Mouse (Mus musculus): Measurements from ENCODE around the gene Skp2. TPM values are rescaled to one million over a fixed set of nuclear protein-coding genes. Genes with fewer than 3 reads are reported as not detected.
"Not testable (repeated sequence)": the region's sequence is repeated elsewhere in the genome, so short reads cannot be mapped to it uniquely, and the experiment has no call there.

The Skp2 gene
- polyA plus RNA-seq (2015; fragmentation: Nextera tagmentation; extraction: Ambion mirVana): 81.1 and 81.9 TPM in 2 replicates

GRCm38 (mm10) chr15:9155325-9155724 is at the start of gene Skp2:
Gene Skp2, minus strand, starts transcription at chr15:9155425.
- H3K4me2 ChIP-seq: no peak within 1 kb of the TSS
- no peak for ATAC-seq (replicated peaks; ENCODE audit: low FRiP score)
- H3K27ac ChIP-seq: no peak within 1 kb of the TSS
- H3K9ac ChIP-seq: no peak within 1 kb of the TSS
- H3K36me3 ChIP-seq: peaks cover 59% of the 10 kb centered on the region
- no peak within 1 kb of the TSS for H3K4me3 ChIP-seq (replicated peaks)
- H3K4me1 ChIP-seq: no peaks in the 10 kb centered on the region
- H3K27me3 ChIP-seq: no peaks in the 10 kb centered on the region
- no peaks in the 10 kb centered on the region for H3K9me3 ChIP-seq (replicated peaks)

DNA sequence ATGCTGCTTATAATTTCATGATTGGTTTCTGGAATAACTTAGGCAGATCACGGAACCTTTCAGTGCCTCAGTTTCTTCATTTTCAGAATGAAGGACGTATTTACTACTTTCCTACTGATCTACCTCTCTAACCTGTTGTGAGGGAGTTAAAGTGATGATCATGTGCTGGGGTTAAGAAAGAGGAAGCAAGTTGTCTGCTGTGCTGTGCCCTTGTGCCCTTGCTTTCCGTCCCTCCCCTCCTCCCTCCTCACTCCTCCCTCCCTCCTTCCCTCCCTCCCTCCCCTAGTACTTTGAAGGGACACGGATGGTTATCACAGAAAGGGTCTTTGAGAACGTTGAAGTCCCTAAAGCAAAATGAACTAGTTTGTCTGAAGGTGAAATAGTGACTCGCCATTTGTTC is 43.2 kb upstream of the Skp2 start:
- Histone ChIP-seq H3K27ac (no peak overlapping the region), H3K9me3 (replicated peaks) (no peaks in the 10 kb centered on the region), H3K9ac (no peak overlapping the region), H3K4me2 (no peak overlapping the region), H3K4me3 (replicated peaks) (no peak overlapping the region), H3K36me3 (peaks cover 17% of the 10 kb centered on the region), H3K27me3 (no peaks in the 10 kb centered on the region), H3K4me1 (no peaks in the 10 kb centered on the region)
- no peak for ATAC-seq (replicated peaks; ENCODE audit: low FRiP score)
- WGBS: 49% methylated on average over 6 of the region's 6 CpGs

DNA sequence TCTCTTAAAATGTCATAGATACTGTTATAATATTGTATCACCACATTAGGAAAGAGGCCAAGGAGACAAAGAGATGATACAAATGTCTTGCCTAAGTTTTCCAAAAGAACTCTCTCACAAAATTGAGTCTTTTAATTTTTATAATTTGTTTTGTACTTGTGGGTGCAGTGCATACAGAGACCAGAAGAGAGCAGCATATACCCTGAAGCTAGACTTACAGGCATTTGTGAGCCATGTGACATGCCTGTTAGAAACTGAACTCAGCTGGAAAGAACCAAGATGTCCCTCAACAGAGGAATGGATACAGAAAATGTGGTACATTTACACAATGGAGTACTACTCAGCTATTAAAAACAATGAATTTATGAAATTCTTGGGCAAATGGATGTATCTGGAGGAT is 37.5 kb upstream of the Skp2 start:
- not testable (repeated sequence) for H3K4me2 ChIP-seq; H3K4me1 ChIP-seq; H3K9ac ChIP-seq; H3K27me3 ChIP-seq; H3K4me3 ChIP-seq (replicated peaks); H3K27ac ChIP-seq; ATAC-seq (replicated peaks; ENCODE audit: low FRiP score); H3K9me3 ChIP-seq (replicated peaks)
- H3K36me3 ChIP-seq: peaks cover 46% of the 10 kb centered on the region

DNA sequence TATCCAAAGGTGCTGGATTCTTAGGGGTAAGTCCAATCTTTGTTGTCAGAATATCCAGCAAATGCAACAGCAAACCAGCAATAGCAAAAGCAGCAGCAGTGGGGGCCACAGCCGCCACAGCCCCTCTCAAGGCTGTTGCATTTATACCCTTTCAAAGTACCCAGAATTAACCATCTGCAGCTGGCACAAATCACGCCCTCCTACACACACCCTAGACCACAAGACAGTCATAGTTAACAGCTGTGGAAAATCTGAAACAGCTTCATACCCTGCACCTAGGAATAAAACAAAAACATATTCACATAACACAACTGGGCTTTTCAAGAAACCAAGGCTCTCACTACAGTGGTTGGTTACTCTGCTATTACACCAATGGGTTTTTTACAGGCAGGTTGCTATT is 34.6 kb upstream of the Skp2 start:
- H3K9ac ChIP-seq: no peak overlapping the region
- 85% methylated on average over 2 of the region's 2 CpGs for WGBS
- H3K4me2 ChIP-seq: no peak overlapping the region
- no peak overlapping the region for H3K27ac ChIP-seq
- H3K9me3 ChIP-seq (replicated peaks): no peaks in the 10 kb centered on the region
- H3K4me3 ChIP-seq (replicated peaks): no peak overlapping the region
- H3K27me3 ChIP-seq: no peaks in the 10 kb centered on the region
- peaks cover 48% of the 10 kb centered on the region for H3K36me3 ChIP-seq
- no peaks in the 10 kb centered on the region for H3K4me1 ChIP-seq
- no peak for ATAC-seq (replicated peaks; ENCODE audit: low FRiP score)

DNA sequence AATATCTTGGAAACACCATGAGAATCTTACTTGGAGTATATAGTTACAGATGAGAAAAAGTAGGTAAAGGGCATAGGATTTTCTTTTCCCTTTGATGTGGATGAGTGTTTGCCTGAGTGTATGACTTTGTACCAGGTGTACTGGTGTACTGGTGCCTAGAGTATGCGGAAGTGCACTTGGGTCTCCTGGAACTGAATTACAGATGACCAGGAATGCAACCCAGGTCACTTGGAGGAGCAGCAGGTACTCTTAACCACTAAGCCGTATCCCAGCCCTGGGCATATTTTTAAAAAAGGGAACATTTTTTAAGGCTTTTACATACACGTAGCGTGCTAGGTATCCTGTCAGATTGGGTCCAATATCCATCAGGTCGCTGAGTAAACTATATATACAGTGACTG is 28.8 kb upstream of the Skp2 start:
- Histone ChIP-seq H3K27ac (no peak overlapping the region), H3K9me3 (replicated peaks) (no peaks in the 10 kb centered on the region), H3K4me3 (replicated peaks) (no peak overlapping the region), H3K27me3 (no peaks in the 10 kb centered on the region), H3K36me3 (peaks cover 36% of the 10 kb centered on the region), H3K4me2 (no peak overlapping the region), H3K4me1 (no peaks in the 10 kb centered on the region), H3K9ac (no peak overlapping the region)
- WGBS: 96% methylated on average over 5 of the region's 5 CpGs
- ATAC-seq (replicated peaks; ENCODE audit: low FRiP score): no peak

GRCm38 (mm10) chr15:9177038-9177437 is 21.8 kb upstream of the Skp2 start:
- H3K36me3 ChIP-seq: peaks cover 44% of the 10 kb centered on the region
- no peaks in the 10 kb centered on the region for H3K9me3 ChIP-seq (replicated peaks)
- H3K4me2 ChIP-seq: no peak overlapping the region
- ATAC-seq (replicated peaks; ENCODE audit: low FRiP score): no peak
- 95% methylated on average over 3 of the region's 3 CpGs for WGBS
- H3K27me3 ChIP-seq: no peaks in the 10 kb centered on the region
- H3K4me3 ChIP-seq (replicated peaks): no peak overlapping the region
- H3K27ac ChIP-seq: no peak overlapping the region
- no peak overlapping the region for H3K9ac ChIP-seq
- H3K4me1 ChIP-seq: no peaks in the 10 kb centered on the region

DNA sequence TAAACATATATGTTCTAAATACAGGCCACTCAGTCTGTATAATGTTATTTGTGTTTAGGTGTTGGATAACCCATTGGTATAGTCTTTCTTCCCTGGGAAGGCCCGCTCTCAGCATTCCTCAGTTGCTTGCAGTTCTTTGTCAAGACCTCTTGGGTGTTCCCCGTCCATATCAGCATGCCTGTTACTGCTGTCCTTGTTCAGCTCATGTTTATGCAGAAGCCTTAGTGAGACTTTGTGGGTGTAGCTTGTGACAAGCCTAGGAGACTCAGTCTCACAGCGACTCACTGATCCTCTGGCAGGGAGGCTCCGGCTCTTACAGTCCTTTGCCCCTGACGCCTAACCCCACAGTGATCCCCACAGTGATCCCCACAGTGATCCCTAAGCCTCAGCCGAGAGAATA is 8.9 kb upstream of the Skp2 start:
- H3K4me1 ChIP-seq: no peaks in the 10 kb centered on the region
- H3K36me3 ChIP-seq: peaks cover 35% of the 10 kb centered on the region
- no peak overlapping the region for H3K9ac ChIP-seq
- ATAC-seq (replicated peaks; ENCODE audit: low FRiP score): no peak
- no peak overlapping the region for H3K27ac ChIP-seq
- H3K4me2 ChIP-seq: no peak overlapping the region
- 78% methylated on average over 6 of the region's 6 CpGs for WGBS
- H3K27me3 ChIP-seq: no peaks in the 10 kb centered on the region
- no peak overlapping the region for H3K4me3 ChIP-seq (replicated peaks)
- H3K9me3 ChIP-seq (replicated peaks): no peaks in the 10 kb centered on the region

GRCm38 (mm10) chr15:9162557-9163070 is 7.4 kb upstream of the Skp2 start:
- H3K9ac ChIP-seq: no peak overlapping the region
- peaks cover 31% of the 10 kb centered on the region for H3K36me3 ChIP-seq
- WGBS: 72% methylated on average over 4 of the region's 4 CpGs
- no peaks in the 10 kb centered on the region for H3K9me3 ChIP-seq (replicated peaks)
- ATAC-seq (replicated peaks; ENCODE audit: low FRiP score): no peak
- H3K4me1 ChIP-seq: no peaks in the 10 kb centered on the region
- H3K27me3 ChIP-seq: no peaks in the 10 kb centered on the region
- no peak overlapping the region for H3K4me2 ChIP-seq
- no peak overlapping the region for H3K4me3 ChIP-seq (replicated peaks)
- H3K27ac ChIP-seq: no peak overlapping the region

- ATAC-seq (replicated peaks; ENCODE audit: low FRiP score): peak; percentile 89
- Histone ChIP-seq H3K9ac (peak overlapping the region; percentile 79), H3K4me3 (replicated peaks) (peak overlapping the region; percentile 94), H3K27ac (peak overlapping the region; percentile 92), H3K4me2 (peak overlapping the region; percentile 60), H3K27me3 (no peaks in the 10 kb centered on the region), H3K36me3 (peaks cover 30% of the 10 kb centered on the region), H3K4me1 (peaks cover 10% of the 10 kb centered on the region), H3K9me3 (replicated peaks) (no peaks in the 10 kb centered on the region)
- under 1% methylated on average over 37 of the region's 37 CpGs for WGBS
These were observed 14.5 kb downstream of the Skp2 start for GRCm38 (mm10) chr15:9140684-9141171.

DNA sequence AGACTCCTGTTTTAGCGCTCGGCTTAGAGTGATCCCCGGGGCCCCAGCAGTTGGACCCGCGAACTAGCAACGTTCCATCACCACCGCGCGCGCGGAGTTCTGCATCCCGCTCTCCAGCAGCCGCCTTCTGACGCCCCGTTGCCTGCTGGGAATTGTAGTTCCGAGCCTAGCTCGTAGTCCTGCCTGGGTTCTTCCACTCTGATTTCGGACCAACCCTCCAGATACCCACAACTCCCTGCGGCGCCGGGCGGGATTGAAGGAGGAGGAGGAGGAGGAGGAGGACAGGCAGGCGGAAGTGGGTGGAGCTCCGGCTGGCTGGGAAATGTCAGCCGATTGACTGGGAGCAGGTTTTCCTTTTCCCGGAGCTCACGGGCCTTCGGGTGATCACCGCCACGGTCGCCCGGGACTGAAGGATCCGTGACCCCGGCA is 15.0 kb downstream of the Skp2 start, which contains the start of gene Lmbrd2:
Lmbrd2 (plus strand) TSS at position 299 of the 429 bp plus-strand sequence.
- H3K9ac ChIP-seq: peak within 1 kb of the TSS; percentile 79
- H3K4me2 ChIP-seq: peak within 1 kb of the TSS; percentile 60
- peak within 1 kb of the TSS; percentile 94 for H3K4me3 ChIP-seq (replicated peaks)
- H3K4me1 ChIP-seq: peaks cover 13% of the 10 kb centered on the region
- H3K36me3 ChIP-seq: peaks cover 32% of the 10 kb centered on the region
- H3K27me3 ChIP-seq: no peaks in the 10 kb centered on the region
- under 1% methylated on average over 34 of the region's 34 CpGs for WGBS
- peak; percentile 98 for ATAC-seq (replicated peaks; ENCODE audit: low FRiP score)
- peak within 1 kb of the TSS; percentile 92 for H3K27ac ChIP-seq
- H3K9me3 ChIP-seq (replicated peaks): no peaks in the 10 kb centered on the region

DNA sequence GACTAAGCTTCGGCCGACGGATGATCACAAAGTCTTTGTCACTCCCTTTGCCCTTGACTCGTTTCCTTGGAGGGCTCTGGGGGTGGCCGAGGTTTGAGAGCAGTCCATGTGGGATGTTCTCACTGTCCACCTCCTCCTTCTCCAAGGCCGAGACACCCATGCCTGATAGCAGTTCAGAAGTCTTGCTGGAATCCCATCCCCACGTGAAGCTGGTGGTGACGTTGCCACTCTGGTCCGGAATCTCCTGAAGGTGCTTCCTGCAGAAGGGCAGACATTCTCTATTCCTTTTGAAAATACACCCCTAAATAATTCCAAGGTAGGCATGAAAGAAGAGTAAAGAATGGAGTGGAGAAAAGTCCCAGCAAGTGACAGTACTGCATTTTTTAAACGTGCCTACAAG is 15.8 kb downstream of the Skp2 start:
- 15% methylated on average over 10 of the region's 10 CpGs for WGBS
- H3K9ac ChIP-seq: peak overlapping the region; percentile 60
- peaks cover 36% of the 10 kb centered on the region for H3K36me3 ChIP-seq
- peak overlapping the region; percentile 94 for H3K4me3 ChIP-seq (replicated peaks)
- H3K27ac ChIP-seq: peak overlapping the region; percentile 57; the same call in 1 of the 2 replicates
- H3K4me2 ChIP-seq: peak overlapping the region; percentile 60
- H3K27me3 ChIP-seq: no peaks in the 10 kb centered on the region
- H3K4me1 ChIP-seq: peaks cover 15% of the 10 kb centered on the region
- no peaks in the 10 kb centered on the region for H3K9me3 ChIP-seq (replicated peaks)
- no peak for ATAC-seq (replicated peaks; ENCODE audit: low FRiP score)

DNA sequence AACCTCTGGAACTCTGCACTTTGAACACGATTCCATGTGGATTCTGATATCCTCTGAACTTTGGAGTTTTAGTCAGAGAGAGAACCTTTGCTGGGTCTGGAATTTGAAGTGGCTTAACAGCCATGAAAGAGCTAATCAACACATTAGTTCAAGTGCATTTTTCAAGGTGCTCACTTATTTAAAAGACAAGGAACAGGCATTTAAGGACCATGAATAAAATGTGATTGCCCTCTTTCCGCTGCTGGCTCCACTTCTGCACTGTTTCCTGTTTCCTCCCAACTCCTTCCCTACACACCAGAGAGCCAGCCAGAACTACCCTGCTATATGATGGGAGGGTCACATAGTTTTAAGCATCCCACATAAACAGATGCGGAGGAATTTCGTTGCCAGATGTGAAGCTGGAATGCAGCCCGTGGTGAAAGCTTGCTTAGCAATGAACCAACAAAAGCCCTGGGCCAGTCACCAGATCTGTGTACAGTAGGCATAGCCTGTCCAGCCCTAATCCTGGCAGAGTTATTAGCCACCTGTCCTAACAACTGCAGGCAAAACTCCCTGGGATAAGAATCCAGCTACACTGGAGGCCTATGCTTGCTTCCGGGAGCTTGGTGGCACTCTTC is 20.2 kb downstream of the Skp2 start:
- no peaks in the 10 kb centered on the region for H3K27me3 ChIP-seq
- no peak overlapping the region for H3K9ac ChIP-seq
- H3K4me2 ChIP-seq: no peak overlapping the region
- H3K27ac ChIP-seq: peak overlapping the region; percentile 42; the same call in 1 of the 2 replicates
- peaks cover 19% of the 10 kb centered on the region for H3K4me1 ChIP-seq
- WGBS: 62% methylated on average over 6 of the region's 6 CpGs
- no peaks in the 10 kb centered on the region for H3K9me3 ChIP-seq (replicated peaks)
- ATAC-seq (replicated peaks; ENCODE audit: low FRiP score): no peak
- H3K36me3 ChIP-seq: peaks cover 70% of the 10 kb centered on the region
- no peak overlapping the region for H3K4me3 ChIP-seq (replicated peaks)
